Mouse (Mus musculus) neutrophil, adult 5-6 weeks (primary cell): ENCODE measurements at regions not wholly inside any gene's neighbourhood (a gene's known extent, or its start where the extent isn't known, plus 50 kb on each side); places are given as distances from the start of the nearest gene placed in this dataset.

Experiments
- ATAC-seq: fragments of 151-379, 151-347 bp; 2 replicates; pipeline ENCODE4 v1.8.0; 2017; ENCODE audit warnings: mild to moderate bottlenecking, moderate TSS enrichment; ENCODE audit not compliant: insufficient number of reproducible peaks, poor library complexity, low FRiP score, severe bottlenecking; ENCODE audit errors: extremely low read depth

DNA sequence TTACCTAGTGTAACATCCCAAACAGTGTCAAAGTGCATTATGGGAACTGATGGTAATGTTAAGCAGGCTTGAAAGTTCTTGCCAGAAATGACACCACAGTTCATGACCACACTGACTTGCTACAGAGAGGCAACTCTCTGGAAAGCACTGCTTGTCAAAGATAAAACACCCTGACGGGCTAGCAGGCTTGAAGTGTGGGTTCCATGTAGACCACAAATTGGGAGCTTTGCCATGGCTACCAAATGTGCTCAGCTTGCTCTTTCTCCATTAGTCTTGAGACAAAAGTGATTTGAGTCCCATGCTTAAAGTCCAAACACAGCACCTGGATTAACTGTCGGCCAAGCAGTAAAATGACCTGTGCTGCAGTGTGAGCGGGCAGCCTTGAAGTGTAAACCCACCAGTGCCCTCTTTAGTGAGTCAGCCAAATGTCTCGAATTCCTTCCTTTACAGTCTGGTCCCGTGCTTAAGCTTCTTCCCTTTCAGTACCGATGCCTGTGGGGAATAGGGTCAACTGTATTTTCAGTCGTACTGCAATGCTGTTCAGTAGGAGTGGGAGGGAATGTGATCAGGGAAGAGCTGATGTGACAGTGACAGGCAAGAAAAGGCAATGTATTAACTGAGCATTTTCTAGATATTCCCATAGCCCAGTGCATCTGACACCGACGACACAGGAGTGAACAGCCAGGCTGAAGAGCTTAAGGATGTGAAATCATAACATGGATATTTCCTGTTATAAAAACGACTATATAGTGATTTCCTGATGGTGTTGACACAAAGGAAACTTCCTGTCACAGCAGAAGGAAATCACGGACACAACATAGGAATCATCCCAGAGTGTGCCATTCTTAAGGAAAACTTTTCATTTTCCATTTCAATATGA lies 600.4 kb upstream of the Nr5a2 start:
- ATAC-seq, result no peak

GRCm38 (mm10) chr1:137549659-137550058 lies 589.4 kb upstream of the Nr5a2 start:
- ATAC-seq, result no peak

DNA sequence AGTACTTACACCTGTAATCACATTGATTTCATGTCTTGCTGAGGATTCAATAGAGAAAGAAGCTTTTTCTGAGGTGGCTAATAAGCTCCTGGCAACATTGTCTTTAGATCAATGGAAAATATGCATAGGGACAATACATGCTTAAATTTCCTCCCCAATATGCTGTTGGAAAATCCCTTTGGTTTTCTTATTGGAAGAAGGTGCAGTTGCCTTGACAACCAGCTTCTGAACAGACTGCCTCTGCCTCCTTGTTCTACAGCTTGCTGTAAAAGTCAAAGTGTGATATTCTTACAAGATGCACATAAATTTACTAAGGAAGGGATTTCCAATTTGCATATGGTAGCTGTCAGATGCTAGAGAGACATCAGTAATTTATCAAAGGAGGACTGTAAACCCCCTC lies 585.4 kb upstream of the Nr5a2 start:
- ATAC-seq, result no peak

- no peak for ATAC-seq
These were observed 583.6 kb upstream of the Nr5a2 start for GRCm38 (mm10) chr1:137543828-137544227.

- no peak for ATAC-seq
These were observed 581.2 kb upstream of the Nr5a2 start for GRCm38 (mm10) chr1:137541453-137541852.

GRCm38 (mm10) chr1:137539424-137540116 lies 579.3 kb upstream of the Nr5a2 start:
- no peak for ATAC-seq

DNA sequence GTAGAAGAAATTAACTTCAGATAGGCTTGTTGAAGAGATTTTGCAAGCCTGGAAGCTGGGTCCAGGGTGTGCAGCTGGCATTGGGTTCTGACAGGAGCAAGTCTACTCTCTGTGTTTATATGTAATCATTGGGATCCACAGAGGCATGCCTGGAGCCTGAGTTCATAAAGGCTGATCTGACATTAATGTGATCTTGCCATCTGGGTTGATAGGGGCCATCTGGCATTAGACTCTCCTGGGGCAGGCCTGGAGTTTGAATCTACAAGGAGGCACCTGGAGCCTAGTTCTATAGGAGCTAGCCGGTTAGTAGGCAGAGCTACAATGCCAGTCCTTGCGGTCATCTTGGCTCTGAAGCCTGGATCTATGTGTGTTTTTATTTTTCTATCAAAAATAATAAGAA lies 554.5 kb upstream of the Nr5a2 start:
- no peak for ATAC-seq

GRCm38 (mm10) chr1:137503704-137504422 lies 543.6 kb upstream of the Nr5a2 start:
- no peak for ATAC-seq

DNA sequence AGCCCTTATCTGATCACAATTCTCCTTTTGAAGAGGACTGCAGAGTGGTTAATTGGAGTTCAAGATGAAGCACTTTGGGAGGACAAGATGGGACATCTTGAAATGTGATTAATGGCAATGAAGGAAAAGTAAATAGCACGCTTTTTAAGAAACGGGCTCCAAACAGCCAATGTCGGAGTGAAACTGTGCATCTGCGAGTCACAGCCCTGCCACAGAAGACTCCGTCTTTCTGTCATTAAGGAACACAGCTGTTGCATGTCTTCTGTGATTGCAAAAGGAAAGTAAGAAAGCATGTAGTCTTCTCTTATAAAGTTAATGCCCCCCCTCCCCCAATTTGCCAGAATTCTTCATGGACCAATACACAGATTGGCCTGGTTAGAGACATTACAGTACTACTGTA lies 528.0 kb upstream of the Nr5a2 start:
- ATAC-seq, result no peak

- no peak for ATAC-seq
These were observed 518.2 kb upstream of the Nr5a2 start for GRCm38 (mm10) chr1:137478459-137478858.

- no peak for ATAC-seq
These were observed 517.0 kb upstream of the Nr5a2 start for GRCm38 (mm10) chr1:137477239-137477638.

- ATAC-seq, result no peak
These were observed 514.6 kb upstream of the Nr5a2 start for GRCm38 (mm10) chr1:137474858-137475257.

DNA sequence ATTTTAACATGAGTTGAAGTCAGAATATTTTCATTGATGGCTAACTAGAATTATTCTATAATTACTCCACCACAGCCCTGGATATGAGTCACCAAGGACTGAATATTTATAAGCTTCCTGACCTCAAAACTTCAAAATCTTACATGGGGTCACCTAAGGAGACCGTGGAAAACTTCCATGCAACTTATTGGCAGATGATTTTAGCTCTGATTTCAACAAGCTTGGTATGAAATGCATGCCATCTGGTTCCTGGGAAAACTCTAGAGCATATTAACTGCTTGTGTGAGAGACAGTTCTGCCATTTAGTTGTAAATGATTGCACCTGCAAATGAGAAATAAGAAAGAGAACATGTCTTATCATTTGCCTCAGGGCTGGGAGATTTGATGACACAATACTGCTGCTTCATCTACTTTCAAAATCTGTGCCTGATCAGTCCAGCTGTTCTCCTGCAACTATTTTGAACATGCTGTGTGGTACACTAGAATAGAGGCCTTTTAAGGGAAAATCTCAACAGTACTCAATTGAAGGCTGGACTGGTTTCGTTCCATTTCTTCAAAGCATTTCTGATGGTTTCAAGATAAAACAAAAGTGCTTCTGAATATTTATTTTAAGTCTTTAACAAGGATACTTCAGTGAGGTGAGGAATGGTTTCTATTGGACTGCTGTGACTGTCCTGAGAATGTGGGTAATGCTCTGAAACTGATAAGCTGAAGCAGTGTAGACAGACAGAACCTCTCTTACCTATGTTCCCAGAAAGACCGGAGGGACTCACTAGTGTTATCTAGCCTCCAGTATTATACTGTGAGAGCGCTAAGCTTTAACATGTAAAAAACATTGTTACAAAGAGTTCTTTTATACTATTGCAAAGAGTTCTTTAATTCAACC lies 513.8 kb upstream of the Nr5a2 start:
- no peak for ATAC-seq

GRCm38 (mm10) chr1:137464971-137465370 lies 504.7 kb upstream of the Nr5a2 start:
- ATAC-seq, result no peak

GRCm38 (mm10) chr1:137461189-137461588 lies 500.9 kb upstream of the Nr5a2 start:
- no peak for ATAC-seq

GRCm38 (mm10) chr1:137453446-137454208 lies 493.4 kb upstream of the Nr5a2 start:
- no peak for ATAC-seq

GRCm38 (mm10) chr1:137452749-137453148 lies 492.5 kb upstream of the Nr5a2 start:
- no peak for ATAC-seq

DNA sequence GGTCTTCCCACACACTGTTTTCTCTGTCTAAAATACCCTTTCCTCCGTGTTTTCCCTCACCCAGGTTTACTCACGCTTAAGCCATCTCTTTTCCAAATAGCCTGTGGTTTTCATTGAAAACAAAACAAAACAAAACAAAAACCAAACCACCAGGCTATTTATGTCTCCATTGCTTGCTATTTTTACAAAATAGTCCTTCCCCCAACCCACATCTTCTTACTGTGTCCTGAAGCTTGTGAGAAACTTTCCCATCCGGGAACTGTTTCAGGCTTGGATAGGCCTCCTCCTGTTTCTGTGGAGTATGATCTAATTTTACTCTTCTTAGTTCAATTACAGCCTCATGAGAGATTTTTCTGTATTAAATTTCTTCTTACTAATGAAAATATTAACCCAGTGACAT lies 486.2 kb upstream of the Nr5a2 start:
- ATAC-seq, result no peak
